Mouse (Mus musculus) limb, embryonic 12.5 days (tissue): ENCODE data around the gene Usp39. TPM values are rescaled to one million over a fixed set of nuclear protein-coding genes. Genes with fewer than 3 reads are reported as not detected.

ENCODE experiments used
- ATAC-seq: fragments of 200-750 bp; cut with Nextera tagmentation; 2 replicates; pipeline ENCODE4 v1.8.0; 2017; ENCODE audit warnings: low read depth, moderate TSS enrichment; ENCODE audit not compliant: insufficient number of reproducible peaks, insufficient read depth, low FRiP score, low TSS enrichment
- H3K27ac ChIP-seq: fragments of 300-500 bp; sonication (generic); 2 replicates; pipeline ENCODE4 v1.5.1; 2016; ENCODE audit warnings: mild to moderate bottlenecking, moderate library complexity
- H3K27me3 ChIP-seq: fragments of 300-500 bp; sonication (generic); 2 replicates; pipeline ENCODE4 v1.6.1; 2016; ENCODE audit warnings: mild to moderate bottlenecking, moderate library complexity
- H3K36me3 ChIP-seq: fragments of 300-500 bp; sonication (generic); 2 replicates; pipeline ENCODE4 v1.6.1; 2016; ENCODE audit warnings: mild to moderate bottlenecking, moderate library complexity
- H3K4me1 ChIP-seq: fragments of 300-500 bp; sonication (generic); replicated peaks from 2 replicates; pipeline ENCODE4 v1.6.1; 2016
- H3K4me2 ChIP-seq: fragments of 300-500 bp; sonication (generic); 2 replicates; pipeline ENCODE4 v1.6.1; 2016; ENCODE audit warnings: mild to moderate bottlenecking, moderate library complexity
- H3K4me3 ChIP-seq: fragments of 300-500 bp; sonication (generic); replicated peaks from 2 replicates; pipeline ENCODE4 v1.5.1; 2016; ENCODE audit warnings: mild to moderate bottlenecking
- H3K9ac ChIP-seq: fragments of 300-500 bp; sonication (generic); replicated peaks from 2 replicates; pipeline ENCODE4 v1.6.1; 2016; ENCODE audit warnings: mild to moderate bottlenecking, moderate library complexity
- H3K9me3 ChIP-seq: fragments of 300-500 bp; sonication (generic); 2 replicates; pipeline ENCODE4 v1.6.1; 2016; ENCODE audit warnings: mild to moderate bottlenecking, moderate library complexity
- WGBS: fragments of 180-500 bp; shearing (Covaris S2); methylation state at CpG from one replicate; pipeline ENCODE4 v1.1.7; 2016; 5-methylcytosine and 5-hydroxymethylcytosine counted together
- polyA plus RNA-seq: library from polyadenylated mRNA; unstranded; fragments of >200 nt; fragmentation: Nextera tagmentation; extraction: Ambion mirVana; gene quantifications from 2 replicates; pipeline ENCODE4 v1.2.1, GENCODE M21; 2016

Usp39 gene
- polyA plus RNA-seq, 1 experiment from 2014 or later, result 71.3 TPM

DNA sequence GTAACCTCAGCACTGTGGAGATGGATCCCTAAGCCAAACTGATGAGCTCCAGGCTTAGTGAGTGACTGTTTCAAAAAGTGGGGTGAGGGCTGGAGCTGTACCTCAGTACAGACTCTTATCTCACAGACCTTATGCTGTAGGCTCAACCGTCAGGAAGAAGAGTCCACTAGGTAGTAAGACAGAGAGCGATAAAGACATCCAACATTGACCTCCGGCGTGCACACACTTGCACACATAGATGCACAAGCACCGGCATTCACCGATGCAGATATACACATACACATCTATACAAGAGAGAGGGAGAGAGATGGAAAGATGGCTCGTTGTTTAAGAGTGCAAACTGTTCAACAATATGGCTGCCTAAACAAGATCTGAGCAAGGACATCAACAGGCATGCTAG lies 39.0 kb upstream of the Usp39 start:
- ATAC-seq, result no peak
- no peak overlapping the region for H3K4me3 ChIP-seq
- peaks cover 26% of the 10 kb centered on the region for H3K36me3 ChIP-seq
- 93% methylated on average over 7 of the region's 7 CpGs for WGBS
- H3K4me2 ChIP-seq, result no peak overlapping the region
- no peaks in the 10 kb centered on the region for H3K9me3 ChIP-seq
- H3K27ac ChIP-seq, result no peak overlapping the region
- peaks cover 29% of the 10 kb centered on the region for H3K4me1 ChIP-seq
- no peak overlapping the region for H3K9ac ChIP-seq
- H3K27me3 ChIP-seq, result peaks cover 14% of the 10 kb centered on the region; the same call in 1 of the 2 replicates

DNA sequence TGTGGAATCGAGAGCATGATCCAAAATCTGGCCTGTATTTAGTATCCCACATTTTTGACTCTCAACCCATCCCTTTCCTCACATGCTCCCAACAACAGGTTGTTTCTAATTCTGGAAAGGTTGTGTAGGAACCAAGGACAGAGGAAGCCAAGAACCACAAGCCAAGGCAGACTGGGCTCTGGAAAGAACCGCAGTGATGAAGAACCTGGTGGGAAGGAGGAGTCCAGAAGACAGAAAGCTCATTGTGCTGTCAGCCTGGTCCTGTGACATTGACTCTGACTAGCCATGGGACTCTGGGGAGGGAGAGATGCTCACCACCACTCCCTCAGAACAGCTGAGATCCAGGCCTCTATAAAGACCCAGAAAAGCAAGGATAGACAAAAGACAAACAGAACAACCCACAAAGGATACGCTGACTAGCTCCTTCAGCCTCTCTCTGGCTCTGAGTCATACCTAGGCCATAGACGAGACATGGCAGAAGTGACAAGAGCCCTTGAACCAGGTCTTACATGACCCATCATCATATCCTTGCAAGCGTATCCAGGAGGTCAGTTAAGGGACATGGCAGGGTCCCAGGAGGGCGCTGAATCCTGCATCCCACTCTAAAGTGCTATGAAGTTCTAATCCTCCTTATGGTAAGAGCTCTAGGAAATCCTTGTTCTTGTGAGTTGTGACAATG lies 38.3 kb upstream of the Usp39 start:
- Histone ChIP-seq H3K27ac (no peak overlapping the region), H3K9ac (no peak overlapping the region), H3K4me2 (no peak overlapping the region), H3K27me3 (peaks cover 17% of the 10 kb centered on the region; the same call in 1 of the 2 replicates), H3K9me3 (no peaks in the 10 kb centered on the region), H3K4me1 (peaks cover 22% of the 10 kb centered on the region), H3K4me3 (no peak overlapping the region), H3K36me3 (peaks cover 26% of the 10 kb centered on the region)
- WGBS, result 87% methylated on average over 6 of the region's 6 CpGs
- ATAC-seq, result no peak

DNA sequence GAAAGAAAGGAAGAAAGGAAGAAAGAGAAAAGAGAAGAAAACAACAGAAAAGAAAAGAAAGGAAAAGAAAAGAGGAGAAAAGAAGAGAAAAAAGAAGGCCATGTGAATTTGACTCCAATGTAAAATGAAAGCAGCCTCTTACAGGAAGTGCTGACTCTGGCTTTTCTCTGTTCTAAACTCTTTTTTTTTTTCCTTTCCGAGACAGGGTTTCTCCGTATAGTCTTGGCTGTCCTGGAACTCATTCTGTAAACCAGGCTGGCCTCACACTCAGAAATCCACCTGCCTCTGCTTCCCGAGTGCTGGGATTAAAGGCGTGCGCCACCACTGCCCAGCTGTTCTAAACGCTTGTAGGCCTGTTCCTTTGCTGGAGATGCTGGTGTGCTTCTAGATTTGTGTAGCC lies 37.5 kb upstream of the Usp39 start:
- H3K9me3 ChIP-seq, result no peaks in the 10 kb centered on the region
- H3K36me3 ChIP-seq, result peaks cover 26% of the 10 kb centered on the region
- H3K27me3 ChIP-seq, result peaks cover 17% of the 10 kb centered on the region; the same call in 1 of the 2 replicates
- ATAC-seq, result no peak
- no peak overlapping the region for H3K4me2 ChIP-seq
- H3K27ac ChIP-seq, result no peak overlapping the region
- H3K9ac ChIP-seq, result no peak overlapping the region
- H3K4me1 ChIP-seq, result peaks cover 14% of the 10 kb centered on the region
- WGBS, result 80% methylated on average over 6 of the region's 6 CpGs
- no peak overlapping the region for H3K4me3 ChIP-seq

DNA sequence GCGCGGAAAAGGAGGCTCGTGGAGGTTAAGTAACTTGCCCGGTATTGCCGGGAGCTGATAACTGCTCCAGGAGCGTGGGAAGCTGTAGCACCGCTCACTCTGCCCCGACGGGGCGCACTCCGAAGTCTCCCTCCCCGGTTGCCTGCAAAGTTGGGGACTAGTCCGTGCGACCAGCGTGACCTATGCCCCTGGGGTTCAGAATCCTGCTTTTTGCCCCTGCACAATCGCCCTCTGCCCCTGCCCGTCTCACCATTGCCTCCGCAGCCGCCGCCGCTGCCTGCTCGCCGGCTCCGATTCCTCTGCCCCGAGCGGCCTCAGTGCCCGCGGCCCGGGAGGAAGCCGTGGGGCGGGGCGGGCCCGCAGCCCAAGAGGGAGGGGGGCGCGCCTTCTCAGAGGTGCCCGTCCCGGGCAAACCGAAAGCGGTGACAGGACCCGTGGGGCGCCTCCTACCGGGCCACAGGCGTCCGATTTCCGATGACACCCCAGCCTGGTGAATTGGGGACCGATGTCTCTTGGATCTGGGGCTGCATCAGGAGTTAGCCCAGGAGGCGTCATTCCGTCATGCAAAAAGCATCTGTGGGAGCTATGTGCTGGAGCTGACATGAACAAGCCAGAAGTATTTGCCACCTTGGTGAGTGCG lies 35.3 kb upstream of the Usp39 start, which contains the start of gene Vamp5:
TSS of gene Vamp5 (minus strand) at position 338 of the 640 bp plus-strand sequence.
- Histone ChIP-seq H3K4me2 (peak within 1 kb of the TSS; percentile 79), H3K36me3 (peaks cover 13% of the 10 kb centered on the region), H3K9ac (peak within 1 kb of the TSS; percentile 59; the same call in 1 of the 2 replicates), H3K27ac (peak within 1 kb of the TSS; percentile 45; the same call in 1 of the 2 replicates), H3K4me3 (peak within 1 kb of the TSS; percentile 59), H3K4me1 (peaks cover 13% of the 10 kb centered on the region; the same call in 1 of the 2 replicates), H3K9me3 (no peaks in the 10 kb centered on the region), H3K27me3 (peaks cover 17% of the 10 kb centered on the region; the same call in 1 of the 2 replicates)
- WGBS, result 1% methylated on average over 47 of the region's 49 CpGs
- peak; percentile 74 for ATAC-seq

DNA sequence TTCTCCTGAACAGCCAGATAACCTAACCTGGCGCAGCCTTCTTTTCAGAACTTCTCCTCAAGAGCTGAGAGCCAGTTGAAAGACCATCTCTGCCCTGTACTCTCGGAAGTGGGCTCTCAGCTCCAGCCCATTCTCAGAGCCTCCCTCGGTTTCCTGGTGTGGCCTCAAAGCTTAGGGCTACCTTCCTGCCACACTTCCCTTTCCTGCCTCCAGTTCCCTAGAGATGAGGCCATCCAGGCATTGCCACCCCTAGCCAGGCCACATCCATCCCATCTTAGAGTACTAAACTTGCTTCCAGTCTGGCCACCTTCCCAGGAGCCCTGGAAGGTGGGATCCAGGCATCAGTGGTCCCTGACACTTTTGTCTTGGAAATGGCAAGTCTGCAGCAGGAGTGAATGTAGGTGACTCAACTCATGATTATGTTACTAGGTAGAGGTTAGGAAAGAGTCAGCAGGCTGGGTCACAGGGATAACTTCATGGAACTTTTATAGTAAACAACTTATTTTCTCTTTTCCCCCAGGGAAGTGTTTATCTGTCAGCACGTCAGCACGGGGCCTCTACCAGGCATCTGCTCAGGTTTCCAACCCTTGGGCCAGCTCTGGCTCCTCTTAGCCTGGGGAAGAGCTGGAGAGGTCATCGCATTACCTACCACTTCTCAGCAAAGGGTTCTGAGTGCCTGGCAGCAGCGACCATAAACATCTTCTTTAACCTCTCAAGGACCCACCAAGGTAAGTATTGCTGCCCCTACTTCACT lies 34.6 kb upstream of the Usp39 start:
- no peak for ATAC-seq
- 37% methylated on average over 7 of the region's 7 CpGs for WGBS
- peaks cover 17% of the 10 kb centered on the region; the same call in 1 of the 2 replicates for H3K27me3 ChIP-seq
- H3K27ac ChIP-seq, result peak overlapping the region; percentile 45; the same call in 1 of the 2 replicates
- H3K4me3 ChIP-seq, result peak overlapping the region; percentile 59
- H3K4me1 ChIP-seq, result peaks cover 13% of the 10 kb centered on the region; the same call in 1 of the 2 replicates
- H3K9me3 ChIP-seq, result no peaks in the 10 kb centered on the region
- H3K9ac ChIP-seq, result no peak overlapping the region
- peaks cover 6% of the 10 kb centered on the region for H3K36me3 ChIP-seq
- peak overlapping the region; percentile 79 for H3K4me2 ChIP-seq

DNA sequence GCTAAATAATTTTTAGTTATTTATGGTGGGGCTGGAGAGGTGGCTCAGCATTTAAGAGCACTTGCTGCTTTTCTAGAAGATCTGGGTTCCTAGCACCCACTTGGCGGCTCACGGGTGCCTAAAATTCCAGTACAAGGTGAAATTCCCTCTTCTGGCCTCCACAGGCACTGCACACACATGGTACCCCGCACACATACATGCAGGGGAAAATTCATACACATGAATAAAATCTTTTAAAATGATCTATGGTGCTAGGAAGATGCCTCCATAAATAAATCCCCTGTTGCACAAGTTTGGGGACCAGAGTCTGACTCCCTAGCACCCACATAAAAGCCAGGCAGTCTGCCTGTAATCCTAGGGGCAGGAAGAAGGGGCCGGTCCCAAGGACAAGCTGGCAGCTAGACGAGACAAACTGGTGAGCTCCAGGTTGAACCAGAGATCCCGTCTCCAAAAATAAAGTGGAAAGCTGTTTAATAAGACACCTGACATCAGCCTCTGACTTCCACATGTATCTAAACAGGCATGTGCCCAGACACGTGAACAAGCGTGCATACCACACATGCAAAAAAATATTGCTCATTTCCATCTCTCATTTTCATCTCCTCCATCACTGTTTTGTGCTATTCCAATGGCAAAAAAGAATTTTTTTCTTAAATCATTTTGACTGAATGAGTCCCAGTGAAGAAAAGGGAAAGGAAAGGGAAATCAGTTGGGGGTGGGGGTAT lies 33.7 kb upstream of the Usp39 start:
- no peak overlapping the region for H3K4me3 ChIP-seq
- H3K9ac ChIP-seq, result no peak overlapping the region
- H3K4me2 ChIP-seq, result no peak overlapping the region
- H3K27me3 ChIP-seq, result peaks cover 17% of the 10 kb centered on the region; the same call in 1 of the 2 replicates
- ATAC-seq, result no peak
- H3K4me1 ChIP-seq, result peaks cover 13% of the 10 kb centered on the region; the same call in 1 of the 2 replicates
- no peaks in the 10 kb centered on the region for H3K36me3 ChIP-seq
- H3K9me3 ChIP-seq, result no peaks in the 10 kb centered on the region
- no peak overlapping the region for H3K27ac ChIP-seq
- WGBS, result 85% methylated on average over 8 of the region's 8 CpGs

DNA sequence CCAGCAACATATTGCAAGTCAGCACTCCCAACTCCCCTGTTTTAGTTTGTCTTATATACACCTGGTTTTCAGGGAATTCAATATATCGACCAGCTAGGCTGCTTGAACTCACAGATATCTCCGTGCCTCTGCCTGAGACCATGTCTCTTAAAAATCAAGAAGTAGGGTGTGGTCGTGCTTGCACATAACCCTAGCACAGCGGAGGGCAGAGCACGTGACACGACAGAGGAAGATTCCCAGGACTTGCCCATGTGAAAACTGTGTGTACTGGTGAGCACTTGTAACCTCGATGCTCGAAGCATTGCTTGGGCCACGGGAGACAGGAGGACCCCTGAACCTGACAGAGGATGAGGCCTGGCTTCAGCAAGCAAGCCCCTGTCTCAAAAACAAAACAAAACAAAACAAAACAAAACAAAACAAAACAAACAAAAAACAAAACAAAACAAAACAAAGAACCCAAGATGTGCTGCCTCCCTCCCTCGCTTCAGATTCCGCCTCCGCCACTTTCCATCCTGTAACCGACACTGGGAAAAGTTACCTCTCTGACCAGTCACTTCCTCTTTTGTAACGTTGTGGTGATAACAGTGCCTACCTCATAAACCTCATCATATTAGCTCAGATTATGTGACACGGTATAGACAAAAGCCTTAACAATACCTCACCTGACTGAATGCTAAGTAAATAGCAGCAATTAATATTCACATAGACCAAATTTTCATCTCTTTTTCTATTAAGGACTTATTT lies 30.0 kb upstream of the Usp39 start:
- no peak overlapping the region for H3K9ac ChIP-seq
- H3K36me3 ChIP-seq, result no peaks in the 10 kb centered on the region
- no peak for ATAC-seq
- H3K4me3 ChIP-seq, result no peak overlapping the region
- H3K27me3 ChIP-seq, result peaks cover 11% of the 10 kb centered on the region; the same call in 1 of the 2 replicates
- no peak overlapping the region for H3K4me2 ChIP-seq
- no peaks in the 10 kb centered on the region for H3K9me3 ChIP-seq
- no peak overlapping the region for H3K27ac ChIP-seq
- WGBS, result 78% methylated on average over 15 of the region's 15 CpGs
- peaks cover 13% of the 10 kb centered on the region; the same call in 1 of the 2 replicates for H3K4me1 ChIP-seq

DNA sequence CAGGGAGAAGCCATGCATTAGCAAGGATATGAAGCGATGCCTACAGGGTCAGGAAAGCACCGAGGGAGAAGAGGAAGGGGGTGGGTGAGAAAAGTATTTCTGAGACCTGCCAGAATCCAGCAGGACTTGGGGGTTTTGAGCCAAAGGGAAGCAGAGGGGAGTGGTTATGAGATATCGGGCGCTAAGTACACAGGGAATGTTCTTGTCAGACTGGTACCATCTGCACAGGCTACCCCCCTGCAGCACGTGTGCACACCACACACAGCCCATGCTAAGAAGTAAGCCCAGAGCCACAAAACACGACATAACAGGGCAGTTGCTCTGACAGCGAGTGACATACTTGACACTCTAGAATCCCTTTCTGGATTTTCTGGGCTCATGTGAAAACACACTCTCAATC lies 29.2 kb upstream of the Usp39 start:
- H3K4me3 ChIP-seq, result no peak overlapping the region
- H3K9ac ChIP-seq, result no peak overlapping the region
- H3K27me3 ChIP-seq, result peaks cover 4% of the 10 kb centered on the region; the same call in 1 of the 2 replicates
- 69% methylated on average over 7 of the region's 7 CpGs for WGBS
- H3K4me1 ChIP-seq, result peaks cover 6% of the 10 kb centered on the region; the same call in 1 of the 2 replicates
- H3K9me3 ChIP-seq, result no peaks in the 10 kb centered on the region
- no peaks in the 10 kb centered on the region for H3K36me3 ChIP-seq
- no peak for ATAC-seq
- no peak overlapping the region for H3K4me2 ChIP-seq
- H3K27ac ChIP-seq, result no peak overlapping the region

DNA sequence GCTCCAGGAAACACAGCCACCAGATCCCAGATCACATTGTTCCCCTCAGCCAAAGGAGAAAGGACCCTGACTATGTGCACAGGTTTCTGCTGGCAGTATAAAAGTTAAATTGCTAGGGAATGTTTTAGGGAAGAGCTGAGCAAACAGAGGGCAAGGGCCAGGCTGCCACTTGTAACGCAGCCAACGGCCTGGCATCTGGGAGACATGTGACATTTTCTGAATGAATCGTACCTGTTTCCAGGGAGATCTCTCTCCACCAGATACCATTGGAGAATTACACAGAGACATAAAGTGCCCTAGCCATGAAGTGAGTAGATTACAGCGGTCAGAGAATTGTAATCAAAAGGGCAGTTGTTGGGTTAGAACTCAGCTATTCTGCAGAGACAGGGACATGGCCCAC lies 28.2 kb upstream of the Usp39 start:
- no peaks in the 10 kb centered on the region for H3K27me3 ChIP-seq
- H3K9ac ChIP-seq, result no peak overlapping the region
- no peaks in the 10 kb centered on the region for H3K9me3 ChIP-seq
- peaks cover 6% of the 10 kb centered on the region; the same call in 1 of the 2 replicates for H3K4me1 ChIP-seq
- H3K36me3 ChIP-seq, result no peaks in the 10 kb centered on the region
- 86% methylated on average over 4 of the region's 4 CpGs for WGBS
- no peak for ATAC-seq
- H3K4me2 ChIP-seq, result no peak overlapping the region
- no peak overlapping the region for H3K4me3 ChIP-seq
- no peak overlapping the region for H3K27ac ChIP-seq

DNA sequence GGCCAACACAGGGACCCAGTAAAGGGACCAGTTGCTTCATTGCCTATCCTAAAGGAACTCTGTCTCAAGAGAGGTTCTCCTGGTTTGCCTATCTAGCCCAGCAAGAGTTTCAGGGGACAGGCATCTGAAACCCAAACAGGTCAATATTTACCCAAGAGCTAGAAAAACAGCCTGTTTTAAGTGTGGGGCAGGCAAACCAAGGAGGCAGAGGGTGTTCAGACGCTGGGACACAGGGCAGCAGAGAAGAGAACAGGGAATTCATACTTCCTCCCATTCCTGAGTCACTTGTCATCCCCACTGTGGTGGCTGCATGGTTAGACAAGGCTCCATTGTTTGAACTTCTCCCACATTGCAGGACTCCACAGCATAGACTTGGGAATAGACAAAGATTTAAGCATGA lies 26.6 kb upstream of the Usp39 start:
- H3K4me3 ChIP-seq, result no peak overlapping the region
- no peaks in the 10 kb centered on the region for H3K36me3 ChIP-seq
- H3K4me2 ChIP-seq, result no peak overlapping the region
- H3K27ac ChIP-seq, result 0 out of 2 replicates have a peak overlapping the region, but pooled peaks have one; percentile 18
- no peak for ATAC-seq
- H3K4me1 ChIP-seq, result peaks cover 6% of the 10 kb centered on the region; the same call in 1 of the 2 replicates
- H3K9ac ChIP-seq, result no peak overlapping the region
- H3K9me3 ChIP-seq, result no peaks in the 10 kb centered on the region
- H3K27me3 ChIP-seq, result no peaks in the 10 kb centered on the region
- 39% methylated on average over 1 of the region's 1 CpGs for WGBS
